Mouse (Mus musculus): ENCODE measurements around the gene Irf9.

GRCm38 (mm10) chr14:55603271-55603632 lies at the start of gene Irf9:
- TF ChIP-seq UBTF (IDR thresholded peaks at IDR 0.05; ENCODE audit: borderline replicate concordance, insufficient read depth, low read depth, low read length) (no peak), ZNF384 (IDR thresholded peaks at IDR 0.05; ENCODE audit: low read depth, low read length) (no peak), CTCF (IDR thresholded peaks at IDR 0.05 in 2 of 3, conservative IDR thresholded peaks at IDR 0.05 in 1 of 3; ENCODE audit: control insufficient read depth in 1 of 3, insufficient read depth in 1 of 3, low read depth in 2 of 3, low read length in 3 of 3, poor library complexity in 1 of 3, severe bottlenecking in 1 of 3) (no peak), POLR2A (IDR thresholded peaks at IDR 0.05; ENCODE audit: control insufficient read depth in 1 of 2, insufficient read depth in 1 of 2, low read depth in 1 of 2, low read length in 2 of 2, poor library complexity in 1 of 2) (no peak), NELFE (IDR thresholded peaks at IDR 0.05; ENCODE audit: low read depth, low read length) (no peak)

Measured in MEL (cell line).